Mouse (Mus musculus): ENCODE data around the gene Jund. TPM values are rescaled to one million over a fixed set of nuclear protein-coding genes. Genes with fewer than 3 reads are reported as not detected.

The Jund gene
- polyA plus RNA-seq, 1 experiment from 2014 or later, result 138 TPM

DNA sequence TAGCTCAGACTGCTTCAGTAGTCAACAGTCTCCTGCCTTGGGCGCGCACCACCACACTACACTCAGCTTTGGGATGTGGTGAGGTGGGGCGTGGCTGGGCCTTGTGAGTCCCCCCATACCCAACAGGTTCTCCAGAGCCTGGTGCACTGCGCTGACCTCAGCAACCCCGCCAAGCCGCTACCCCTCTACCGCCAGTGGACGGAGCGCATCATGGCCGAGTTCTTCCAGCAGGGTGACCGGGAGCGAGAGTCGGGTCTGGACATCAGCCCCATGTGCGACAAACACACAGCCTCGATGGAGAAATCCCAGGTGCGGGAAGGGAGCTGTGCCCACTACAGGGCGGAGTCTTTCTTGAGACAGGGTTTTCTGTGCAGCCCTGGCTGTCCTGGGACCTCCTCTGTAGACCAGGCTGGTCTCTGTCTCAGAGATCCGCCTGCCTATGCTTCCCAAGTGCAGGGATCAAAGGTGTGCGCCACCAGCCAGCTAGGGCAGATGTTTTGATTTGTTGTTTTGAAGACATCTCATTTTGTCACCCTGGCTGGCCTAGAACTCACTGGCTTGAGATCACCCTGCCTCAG is 50.4 kb downstream of the Jund start:
- no peak overlapping the region for H3K27ac ChIP-seq (ENCODE audit: low read depth, low read length)
- H3K4me3 ChIP-seq (ENCODE audit: low read depth, low read length), result no peak overlapping the region
- H3K27me3 ChIP-seq (ENCODE audit: control insufficient read depth, insufficient read depth, low read length), result peaks cover 13% of the 10 kb centered on the region; the same call in 1 of the 2 replicates
- ATAC-seq (ENCODE audit: low FRiP score), result no peak
- H3K4me2 ChIP-seq, result no peak overlapping the region
- no peaks in the 10 kb centered on the region; the same call in 1 of the 2 replicates for H3K4me1 ChIP-seq (ENCODE audit: control insufficient read depth, insufficient read depth, low read length)
- H3K36me3 ChIP-seq (ENCODE audit: control insufficient read depth, insufficient read depth, low read length), result no peaks in the 10 kb centered on the region
- no peaks in the 10 kb centered on the region for H3K9me3 ChIP-seq (ENCODE audit: control insufficient read depth, low read length)
- H3K9ac ChIP-seq (ENCODE audit: low read length), result no peak overlapping the region
- WGBS, result 80% methylated on average over 19 of the region's 19 CpGs
- DNase-seq (ENCODE audit: low spot score, missing footprints), result no peak

Other genes with a start within 250 kb of the Jund start
- gene Klhl26, start 222.0 kb upstream of the Jund start, polyA plus RNA-seq (2014; fragmentation: Nextera tagmentation; extraction: Ambion mirVana), result 12.6 and 13.1 TPM in 2 replicates
- 12.3 TPM in 2 replicates for gene Tmem59l, start 211.6 kb upstream of the Jund start, polyA plus RNA-seq (2014; fragmentation: Nextera tagmentation; extraction: Ambion mirVana)
- gene Crlf1, start 205.8 kb upstream of the Jund start, polyA plus RNA-seq (2014; fragmentation: Nextera tagmentation; extraction: Ambion mirVana), result 0.23 and 0.90 TPM in 2 replicates
- gene Rex1bd, start 192.2 kb upstream of the Jund start, polyA plus RNA-seq (2014; fragmentation: Nextera tagmentation; extraction: Ambion mirVana), result 126 and 129 TPM in 2 replicates
- gene Uba52, start 188.1 kb upstream of the Jund start, polyA plus RNA-seq (2014; fragmentation: Nextera tagmentation; extraction: Ambion mirVana), result 774 and 852 TPM in 2 replicates
- 203 and 215 TPM in 2 replicates for gene Fkbp8, start 171.2 kb upstream of the Jund start, polyA plus RNA-seq (2014; fragmentation: Nextera tagmentation; extraction: Ambion mirVana)
- gene Kxd1, start 171.0 kb upstream of the Jund start, polyA plus RNA-seq (2014; fragmentation: Nextera tagmentation; extraction: Ambion mirVana), result 48.0 and 50.0 TPM in 2 replicates
- 13.0 TPM in 2 replicates for gene Ell, start 159.5 kb upstream of the Jund start, polyA plus RNA-seq (2014; fragmentation: Nextera tagmentation; extraction: Ambion mirVana)
- gene Isyna1, start 104.6 kb upstream of the Jund start, polyA plus RNA-seq (2014; fragmentation: Nextera tagmentation; extraction: Ambion mirVana), result 46.1 and 56.0 TPM in 2 replicates
- gene Ssbp4, start 90.1 kb upstream of the Jund start, polyA plus RNA-seq (2014; fragmentation: Nextera tagmentation; extraction: Ambion mirVana), result 87.8 and 96.9 TPM in 2 replicates
- 1.2 and 1.3 TPM in 2 replicates for gene Lrrc25, start 82.8 kb upstream of the Jund start, polyA plus RNA-seq (2014; fragmentation: Nextera tagmentation; extraction: Ambion mirVana)
- gene Gdf15, start 66.5 kb upstream of the Jund start, polyA plus RNA-seq (2014; fragmentation: Nextera tagmentation; extraction: Ambion mirVana), result 0.10 and 0.11 TPM in 2 replicates
- gene Pgpep1, start 38.6 kb upstream of the Jund start, polyA plus RNA-seq (2014; fragmentation: Nextera tagmentation; extraction: Ambion mirVana), result 103 and 108 TPM in 2 replicates
- gene Lsm4, start 25.7 kb upstream of the Jund start, polyA plus RNA-seq (2014; fragmentation: Nextera tagmentation; extraction: Ambion mirVana), result 305 and 326 TPM in 2 replicates
- gene Iqcn, start 4.5 kb downstream of the Jund start, polyA plus RNA-seq (2014; fragmentation: Nextera tagmentation; extraction: Ambion mirVana), result 0.04 TPM in 1 of 2 replicates, not detected in the other
- not detected in 2 replicates for gene Gm3336, start 19.6 kb downstream of the Jund start, polyA plus RNA-seq (2014; fragmentation: Nextera tagmentation; extraction: Ambion mirVana)
- gene Pde4c, start 24.8 kb downstream of the Jund start, polyA plus RNA-seq (2014; fragmentation: Nextera tagmentation; extraction: Ambion mirVana), result 0.16 TPM in 1 of 2 replicates, not detected in the other
- 56.6 and 66.1 TPM in 2 replicates for gene Rab3a, start 55.7 kb downstream of the Jund start, polyA plus RNA-seq (2014; fragmentation: Nextera tagmentation; extraction: Ambion mirVana)
- gene Mpv17l2, start 62.0 kb downstream of the Jund start, polyA plus RNA-seq (2014; fragmentation: Nextera tagmentation; extraction: Ambion mirVana), result 28.3 and 29.6 TPM in 2 replicates
- 25.4 and 30.2 TPM in 2 replicates for gene Pik3r2, start 77.8 kb downstream of the Jund start, polyA plus RNA-seq (2014; fragmentation: Nextera tagmentation; extraction: Ambion mirVana)
- gene Mast3, start 106.1 kb downstream of the Jund start, polyA plus RNA-seq (2014; fragmentation: Nextera tagmentation; extraction: Ambion mirVana), result 9.1 and 10.1 TPM in 2 replicates
- gene Il12rb1, start 109.5 kb downstream of the Jund start, polyA plus RNA-seq (2014; fragmentation: Nextera tagmentation; extraction: Ambion mirVana), result 0.38 TPM in 1 of 2 replicates, not detected in the other
- gene Arrdc2, start 140.8 kb downstream of the Jund start, polyA plus RNA-seq (2014; fragmentation: Nextera tagmentation; extraction: Ambion mirVana), result 7.1 and 8.0 TPM in 2 replicates
- gene Kcnn1, start 164.3 kb downstream of the Jund start, polyA plus RNA-seq (2014; fragmentation: Nextera tagmentation; extraction: Ambion mirVana), result 10.9 and 12.4 TPM in 2 replicates
- 161 and 166 TPM in 2 replicates for gene Ccdc124, start 175.0 kb downstream of the Jund start, polyA plus RNA-seq (2014; fragmentation: Nextera tagmentation; extraction: Ambion mirVana)
- 0.61 and 0.77 TPM in 2 replicates for gene Slc5a5, start 193.8 kb downstream of the Jund start, polyA plus RNA-seq (2014; fragmentation: Nextera tagmentation; extraction: Ambion mirVana)
- gene Rpl18a, start 198.5 kb downstream of the Jund start, polyA plus RNA-seq (2014; fragmentation: Nextera tagmentation; extraction: Ambion mirVana), result 2,833 and 3,086 TPM in 2 replicates
- gene Map1s, start 207.0 kb downstream of the Jund start, polyA plus RNA-seq (2014; fragmentation: Nextera tagmentation; extraction: Ambion mirVana), result 31.2 and 35.4 TPM in 2 replicates